Mouse (Mus musculus) forebrain, postnatal 0 days (tissue): ENCODE measurements around the gene Dip2a. TPM values are rescaled to one million over a fixed set of nuclear protein-coding genes. Genes with fewer than 3 reads are reported as not detected.

Source experiments
- ATAC-seq: fragments of 200-750 bp; cut with Nextera tagmentation; 2 replicates; pipeline ENCODE4 v1.8.0; 2017; ENCODE audit warnings: mild to moderate bottlenecking, moderate library complexity
- DNase-seq: peaks from one replicate; pipeline ENCODE4 v3.0.0-alpha.2; 2015
- H3K27ac ChIP-seq: fragments of 300-500 bp; sonication (generic); 2 replicates; pipeline ENCODE4 v1.5.1; 2014; ENCODE audit warnings: low read depth, mild to moderate bottlenecking, antibody characterized with exemption, low read length, moderate library complexity, mixed read lengths
- H3K27me3 ChIP-seq: fragments of 300-500 bp; sonication (generic); 2 replicates; pipeline ENCODE4 v1.6.1; 2014; ENCODE audit warnings: mild to moderate bottlenecking, low read length, mixed read lengths; ENCODE audit not compliant: insufficient read depth
- H3K36me3 ChIP-seq: fragments of 300-500 bp; sonication (generic); 2 replicates; pipeline ENCODE4 v1.6.1; 2014; ENCODE audit warnings: mild to moderate bottlenecking, moderate library complexity; ENCODE audit not compliant: insufficient read depth
- H3K4me1 ChIP-seq: fragments of 300-500 bp; sonication (generic); 2 replicates; pipeline ENCODE4 v1.6.1; 2014; ENCODE audit warnings: antibody characterized with exemption; ENCODE audit not compliant: insufficient read depth
- H3K4me2 ChIP-seq: fragments of 300-500 bp; sonication (generic); 2 replicates; pipeline ENCODE4 v1.6.1; 2014; ENCODE audit warnings: low read depth, mild to moderate bottlenecking, moderate library complexity
- H3K4me3 ChIP-seq: fragments of 300-500 bp; sonication (generic); 2 replicates; pipeline ENCODE4 v1.5.1; 2014; ENCODE audit warnings: low read depth, low read length, mixed read lengths
- H3K9ac ChIP-seq: fragments of 300-500 bp; sonication (generic); 2 replicates; pipeline ENCODE4 v1.6.1; 2014; ENCODE audit warnings: mild to moderate bottlenecking
- H3K9me3 ChIP-seq: fragments of 300-500 bp; sonication (generic); 2 replicates; pipeline ENCODE4 v1.6.1; 2016; ENCODE audit warnings: low read length
- CTCF ChIP-seq: sonication (generic); IDR thresholded peaks from 2 replicates; pipeline ENCODE4 v1.5.1; 2016; ENCODE audit warnings: antibody characterized with exemption, control low read depth, low read depth
- WGBS: fragments of 180-500 bp; shearing (Covaris S2); extraction: QIAGEN DNeasy Blood & Tissue Kit; methylation state at CpG from one replicate; pipeline ENCODE4 v1.1.7; 2014; 5-methylcytosine and 5-hydroxymethylcytosine counted together
- polyA plus RNA-seq: library from polyadenylated mRNA; unstranded; fragments of >200 nt; fragmentation: Nextera tagmentation; extraction: Ambion mirVana; gene quantifications from 2 replicates; pipeline ENCODE4 v1.2.1, GENCODE M21; 2015
- total RNA-seq: library from RNA; depleted of rRNA; stranded (reverse); fragments of >200 nt; gene quantifications from 2 replicates; pipeline ENCODE4 v1.2.3, GENCODE M21; 2014

The Dip2a gene
- total and polyA plus RNA-seq, 2 experiments from 2014 or later: 8.7 to 49.0 TPM

DNA sequence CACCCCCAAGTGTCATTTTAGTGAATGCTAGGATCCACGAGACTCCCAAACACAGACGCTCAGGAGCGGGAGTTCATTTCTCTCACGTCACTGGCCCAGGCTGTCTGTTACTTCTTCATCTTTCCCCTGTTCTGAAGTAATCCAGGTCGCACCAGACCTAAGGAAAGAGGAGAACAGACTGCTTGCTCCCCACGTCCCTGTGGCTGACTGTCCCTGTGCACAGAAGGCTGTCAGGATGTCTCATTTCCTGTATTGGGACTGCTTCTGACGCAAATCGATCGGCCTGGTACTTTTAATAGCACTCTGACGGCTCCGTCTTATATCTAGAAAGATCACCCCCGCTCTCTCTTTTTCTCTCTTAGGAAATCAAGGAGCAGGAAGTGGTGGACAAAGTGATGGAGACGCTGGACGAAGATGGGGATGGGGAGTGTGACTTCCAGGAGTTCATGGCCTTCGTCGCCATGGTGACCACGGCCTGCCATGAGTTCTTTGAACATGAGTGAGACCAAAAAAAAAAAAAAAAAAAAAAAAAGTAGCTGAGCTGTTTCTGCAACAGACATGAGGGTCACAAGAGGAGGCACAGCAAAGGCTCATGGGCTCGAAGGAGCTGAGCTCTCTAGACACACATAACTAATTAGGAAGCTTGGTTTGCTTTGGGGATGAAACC, 85.4 kb downstream of the Dip2a start:
- 82% methylated on average over 18 of the region's 18 CpGs for WGBS
- DNase-seq: no peak
- Histone ChIP-seq H3K4me2 (no peak overlapping the region), H3K4me1 (no peaks in the 10 kb centered on the region), H3K4me3 (no peak overlapping the region), H3K27ac (no peak overlapping the region), H3K9ac (no peak overlapping the region), H3K36me3 (peaks cover 17% of the 10 kb centered on the region), H3K27me3 (no peaks in the 10 kb centered on the region), H3K9me3 (no peaks in the 10 kb centered on the region)
- no peak for TF ChIP-seq CTCF
- ATAC-seq: no peak

DNA sequence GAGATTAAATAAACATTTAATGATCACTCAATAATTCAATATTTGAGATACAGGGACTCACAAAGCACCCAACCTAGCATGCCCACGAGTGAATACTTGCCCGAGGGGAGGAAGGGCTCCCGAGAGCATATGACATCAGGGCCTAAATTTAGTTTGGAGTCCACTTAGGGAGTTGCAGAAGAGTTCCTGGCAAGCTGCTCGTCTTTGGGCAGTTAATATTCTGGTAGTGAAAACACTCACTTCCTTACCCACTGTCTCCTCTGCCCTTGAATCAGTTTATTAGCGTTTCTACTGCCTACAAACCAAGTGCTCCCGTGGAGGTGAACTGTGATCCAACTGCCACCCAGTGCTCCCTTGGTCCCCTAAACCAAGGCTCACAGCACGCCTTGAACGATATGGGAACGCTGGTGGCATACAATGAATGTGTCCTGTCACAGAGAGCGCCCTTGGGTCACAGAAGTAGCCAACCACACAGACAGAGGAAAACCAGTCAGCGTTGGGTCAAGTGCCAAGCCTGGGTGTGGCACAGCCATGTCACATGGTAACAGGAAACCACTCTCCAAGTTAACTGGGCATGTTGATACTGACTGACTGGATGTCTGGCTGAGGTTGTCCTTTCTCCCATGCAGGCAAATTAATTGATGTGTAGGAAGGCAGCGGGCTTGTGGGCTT, 87.2 kb downstream of the Dip2a start:
- H3K27me3 ChIP-seq: no peaks in the 10 kb centered on the region
- no peak overlapping the region for H3K27ac ChIP-seq
- H3K36me3 ChIP-seq: peaks cover 11% of the 10 kb centered on the region; the same call in 1 of the 2 replicates
- no peak overlapping the region for H3K9ac ChIP-seq
- ATAC-seq: no peak
- H3K4me2 ChIP-seq: no peak overlapping the region
- no peak for DNase-seq
- H3K4me3 ChIP-seq: no peak overlapping the region
- WGBS: 84% methylated on average over 12 of the region's 12 CpGs
- TF ChIP-seq CTCF: no peak
- H3K9me3 ChIP-seq: no peaks in the 10 kb centered on the region
- H3K4me1 ChIP-seq: no peaks in the 10 kb centered on the region

DNA sequence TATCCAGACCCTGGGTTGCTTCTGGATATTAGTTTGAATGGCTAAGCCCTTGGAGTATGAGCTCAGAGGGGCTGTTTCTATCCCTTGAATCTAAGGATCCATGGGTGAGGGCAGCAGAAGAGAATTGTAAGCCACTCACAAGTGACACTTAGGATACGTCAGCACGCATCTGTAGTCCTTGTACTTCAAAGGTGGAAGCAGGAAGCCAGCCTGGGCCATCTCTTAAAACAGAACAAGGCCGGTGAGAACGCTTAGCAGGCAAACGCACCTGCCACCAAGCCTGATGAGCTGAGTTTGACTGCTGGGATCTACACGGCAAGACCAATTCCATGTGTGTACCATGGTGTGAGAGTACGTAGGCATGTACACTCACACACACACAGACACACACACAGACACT, 87.9 kb downstream of the Dip2a start:
- Histone ChIP-seq H3K9me3 (no peaks in the 10 kb centered on the region), H3K36me3 (peaks cover 8% of the 10 kb centered on the region; the same call in 1 of the 2 replicates), H3K9ac (no peak overlapping the region), H3K4me1 (no peaks in the 10 kb centered on the region), H3K27me3 (no peaks in the 10 kb centered on the region), H3K4me3 (no peak overlapping the region), H3K4me2 (no peak overlapping the region), H3K27ac (no peak overlapping the region)
- TF ChIP-seq CTCF: no peak
- ATAC-seq (no peak), DNase-seq (no peak)
- WGBS: 96% methylated on average over 7 of the region's 7 CpGs

DNA sequence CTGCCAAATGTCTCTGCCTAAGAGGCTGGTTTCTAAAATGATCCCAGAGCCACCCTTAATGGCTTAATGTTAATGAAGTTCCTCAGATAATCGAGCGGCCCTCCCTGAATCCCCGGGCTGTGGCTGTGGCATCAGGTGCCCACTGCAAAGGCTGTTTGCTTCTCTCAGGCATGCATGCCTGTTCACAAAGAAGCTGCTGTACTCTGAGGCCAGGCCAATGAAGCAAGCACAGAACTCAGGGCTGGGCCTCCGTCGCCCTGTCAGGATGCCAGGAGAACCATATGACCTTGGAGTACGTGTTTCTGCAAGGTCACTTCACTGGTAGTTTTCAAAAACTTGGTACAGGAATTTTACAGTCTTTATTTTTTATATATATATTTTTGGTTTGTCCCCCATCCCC, 89.5 kb downstream of the Dip2a start:
- H3K4me1 ChIP-seq: no peaks in the 10 kb centered on the region
- no peak overlapping the region for H3K4me3 ChIP-seq
- no peaks in the 10 kb centered on the region for H3K9me3 ChIP-seq
- 53% methylated on average over 6 of the region's 6 CpGs for WGBS
- no peaks in the 10 kb centered on the region for H3K27me3 ChIP-seq
- H3K27ac ChIP-seq: no peak overlapping the region
- no peak for ATAC-seq
- H3K36me3 ChIP-seq: 0 out of 2 replicates have a peak, but pooled peaks cover 7% of the 10 kb centered on the region
- TF ChIP-seq CTCF: no peak
- H3K9ac ChIP-seq: no peak overlapping the region
- DNase-seq: no peak
- H3K4me2 ChIP-seq: no peak overlapping the region

DNA sequence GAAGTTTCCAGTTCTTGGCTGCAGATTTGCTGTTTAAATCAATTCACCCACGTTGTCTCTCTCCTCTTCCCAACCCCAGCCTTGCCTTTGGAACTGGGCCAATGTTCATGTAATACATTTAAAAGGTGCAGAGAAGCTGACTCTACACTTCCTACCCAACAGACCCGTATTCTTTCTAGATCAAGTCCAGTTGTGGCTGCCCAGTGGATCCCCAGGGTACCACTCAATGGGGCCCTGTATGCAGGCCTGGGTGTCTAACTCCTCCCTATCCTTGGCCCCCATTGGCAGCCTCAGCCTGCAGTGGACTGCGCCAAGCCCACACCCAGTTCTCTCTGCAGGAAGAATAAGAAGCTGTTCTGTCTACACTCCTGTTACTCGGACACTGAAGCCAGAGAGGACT, 91.6 kb downstream of the Dip2a start, which contains the start of gene S100b:
Gene S100b, plus strand, starts transcription at position 318 of the 400 bp plus-strand sequence.
- Histone ChIP-seq H3K4me2 (no peak within 1 kb of the TSS), H3K36me3 (0 out of 2 replicates have a peak, but pooled peaks cover 2% of the 10 kb centered on the region), H3K27ac (no peak within 1 kb of the TSS), H3K9ac (no peak within 1 kb of the TSS), H3K27me3 (no peaks in the 10 kb centered on the region), H3K4me1 (no peaks in the 10 kb centered on the region), H3K4me3 (no peak within 1 kb of the TSS), H3K9me3 (no peaks in the 10 kb centered on the region)
- TF ChIP-seq CTCF: no peak
- peak; percentile 10 for DNase-seq
- ATAC-seq: peak; percentile 62
- WGBS: 36% methylated on average over 4 of the region's 4 CpGs

DNA sequence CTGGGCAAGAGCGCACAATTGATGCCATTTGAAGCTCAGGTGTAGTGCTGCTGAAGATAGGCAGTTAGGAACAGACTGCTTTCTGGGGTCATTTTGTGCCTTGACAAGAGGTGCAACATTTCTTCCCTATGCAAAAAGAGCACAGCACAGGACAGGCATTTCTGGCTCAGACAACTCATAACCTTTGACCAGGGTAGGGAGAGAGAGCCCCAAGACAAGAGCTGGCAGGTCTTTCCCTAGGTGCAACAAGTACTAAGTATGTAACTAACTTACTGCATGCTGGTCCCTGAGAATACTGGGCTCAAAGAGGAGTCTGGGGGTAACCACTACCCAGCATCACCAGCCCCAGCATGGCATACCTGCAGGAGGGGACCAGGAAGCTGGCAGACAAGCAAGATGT, 92.0 kb downstream of the Dip2a start:
- Histone ChIP-seq H3K9me3 (no peaks in the 10 kb centered on the region), H3K27ac (no peak overlapping the region), H3K4me1 (no peaks in the 10 kb centered on the region), H3K36me3 (0 out of 2 replicates have a peak, but pooled peaks cover 2% of the 10 kb centered on the region), H3K4me3 (no peak overlapping the region), H3K9ac (no peak overlapping the region), H3K4me2 (no peak overlapping the region), H3K27me3 (no peaks in the 10 kb centered on the region)
- no peak for ATAC-seq
- TF ChIP-seq CTCF: no peak
- no peak for DNase-seq
- 100% methylated on average over 1 of the region's 1 CpGs for WGBS

DNA sequence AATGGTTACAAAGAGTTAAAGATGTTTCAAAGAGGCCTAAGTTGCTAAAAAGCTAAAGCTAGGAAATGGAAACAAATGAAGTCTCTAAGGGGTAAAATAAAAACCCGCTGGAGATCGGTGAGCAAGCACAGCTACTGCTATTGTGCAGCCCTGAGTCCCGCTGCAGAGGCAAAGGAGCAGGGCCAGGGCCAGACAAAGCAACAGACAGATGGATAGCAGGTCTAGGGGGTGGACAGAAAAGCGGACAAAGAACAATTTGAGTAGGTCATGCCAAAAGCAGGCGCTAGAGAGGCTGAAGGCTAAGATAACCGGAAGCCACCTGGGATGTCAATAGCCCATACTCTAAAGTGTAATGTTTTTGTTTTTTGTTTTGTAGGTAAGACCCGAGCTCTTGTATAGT, 94.2 kb downstream of the Dip2a start:
- no peak overlapping the region for H3K27ac ChIP-seq
- DNase-seq: no peak
- H3K27me3 ChIP-seq: no peaks in the 10 kb centered on the region
- no peak overlapping the region for H3K4me3 ChIP-seq
- no peaks in the 10 kb centered on the region for H3K36me3 ChIP-seq
- H3K4me2 ChIP-seq: no peak overlapping the region
- no peak for ATAC-seq
- H3K9me3 ChIP-seq: no peaks in the 10 kb centered on the region
- H3K9ac ChIP-seq: no peak overlapping the region
- no peak for TF ChIP-seq CTCF
- no peaks in the 10 kb centered on the region for H3K4me1 ChIP-seq
- 57% methylated on average over 7 of the region's 7 CpGs for WGBS
